Mouse (Mus musculus) cerebellum, postnatal 14 days (tissue): ENCODE measurements around the gene Myo15b.
A peak's percentile ranks its signal among the peaks of the same experiment; 100 is the strongest.
"Not testable (repeated sequence)": the region's sequence is repeated elsewhere in the genome, so short reads cannot be mapped to it uniquely, and the experiment has no call there.

ENCODE experiments used
- DNase-seq, 2 experiments: peaks; one replicate each; pipeline ENCODE4 v3.0.0; 2021; ENCODE audit warnings: mixed read lengths in 2 of 2

Gene Myo15b

GRCm38 (mm10) chr11:115831518-115831917 lies 26.7 kb upstream of the Myo15b start:
- DNase-seq, result no peak

GRCm38 (mm10) chr11:115832064-115832463 lies 26.1 kb upstream of the Myo15b start:
- no peak for DNase-seq

GRCm38 (mm10) chr11:115832523-115832922 lies 25.7 kb upstream of the Myo15b start:
- DNase-seq, result no peak

GRCm38 (mm10) chr11:115833021-115833513 lies 25.1 kb upstream of the Myo15b start:
- DNase-seq, result no peak

- no peak for DNase-seq
Measured at GRCm38 (mm10) chr11:115834033-115834432, 24.2 kb upstream of the Myo15b start.

- no peak for DNase-seq
Measured at GRCm38 (mm10) chr11:115836656-115837395, 21.4 kb upstream of the Myo15b start.

- no peak for DNase-seq
Measured at GRCm38 (mm10) chr11:115837606-115838345, 20.4 kb upstream of the Myo15b start.

GRCm38 (mm10) chr11:115838895-115839311 lies 19.3 kb upstream of the Myo15b start:
- no peak for DNase-seq

GRCm38 (mm10) chr11:115839732-115840131 lies 18.5 kb upstream of the Myo15b start:
- no peak for DNase-seq

GRCm38 (mm10) chr11:115841044-115841443 lies 17.2 kb upstream of the Myo15b start:
- DNase-seq, result no peak

- no peak for DNase-seq
Measured at GRCm38 (mm10) chr11:115841961-115842550, 16.1 kb upstream of the Myo15b start.

GRCm38 (mm10) chr11:115843141-115843890 lies 14.9 kb upstream of the Myo15b start:
- DNase-seq, result no peak

- DNase-seq, result no peak
Measured at GRCm38 (mm10) chr11:115843891-115844239, 14.3 kb upstream of the Myo15b start.

GRCm38 (mm10) chr11:115844240-115844639 lies 14.0 kb upstream of the Myo15b start:
- no peak for DNase-seq

- DNase-seq, result no peak
Measured at GRCm38 (mm10) chr11:115845819-115846218, 12.4 kb upstream of the Myo15b start.

GRCm38 (mm10) chr11:115854674-115855073 lies 3.5 kb upstream of the Myo15b start:
- DNase-seq, result no peak

- not testable (repeated sequence) for DNase-seq
Measured at GRCm38 (mm10) chr11:115857146-115857545, 1.1 kb upstream of the Myo15b start.

- DNase-seq, result peak; percentile 43 to 51
Measured at GRCm38 (mm10) chr11:115857936-115858335, 270 bp upstream of the Myo15b start.

- DNase-seq, result peak; percentile 86 to 88
Measured at GRCm38 (mm10) chr11:115859143-115859945, 1.1 kb downstream of the Myo15b start.

- DNase-seq, result no peak
Measured at GRCm38 (mm10) chr11:115863895-115864294, 5.7 kb downstream of the Myo15b start.

- DNase-seq, result no peak
Measured at GRCm38 (mm10) chr11:115869393-115869792, 11.2 kb downstream of the Myo15b start.

- DNase-seq, result no peak
Measured at GRCm38 (mm10) chr11:115872437-115872836, 14.2 kb downstream of the Myo15b start.
